Mouse (Mus musculus): ENCODE results near the gene Ndufs6.
A peak's percentile ranks its signal among the peaks of the same experiment; 100 is the strongest.

Gene Ndufs6

DNA sequence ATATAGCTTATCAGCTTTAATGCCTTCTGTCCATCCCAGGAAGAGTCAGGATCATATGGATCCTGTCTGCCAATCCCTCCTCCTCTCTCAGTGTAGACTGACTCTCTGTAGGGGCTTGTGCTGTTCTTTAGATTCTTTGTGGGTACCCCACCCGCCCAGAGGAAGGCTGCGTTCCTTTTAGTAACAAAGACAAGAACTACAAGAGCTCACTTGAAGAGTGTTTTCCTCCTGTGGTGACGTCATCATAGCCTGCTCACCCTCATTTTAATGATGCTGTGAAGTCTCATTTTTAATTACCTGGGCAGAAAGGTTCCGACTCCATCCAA lies 22.3 kb downstream of the Ndufs6 start:
- DNase-seq (ENCODE audit: low read depth, low spot score), result peak; percentile 25

DNA sequence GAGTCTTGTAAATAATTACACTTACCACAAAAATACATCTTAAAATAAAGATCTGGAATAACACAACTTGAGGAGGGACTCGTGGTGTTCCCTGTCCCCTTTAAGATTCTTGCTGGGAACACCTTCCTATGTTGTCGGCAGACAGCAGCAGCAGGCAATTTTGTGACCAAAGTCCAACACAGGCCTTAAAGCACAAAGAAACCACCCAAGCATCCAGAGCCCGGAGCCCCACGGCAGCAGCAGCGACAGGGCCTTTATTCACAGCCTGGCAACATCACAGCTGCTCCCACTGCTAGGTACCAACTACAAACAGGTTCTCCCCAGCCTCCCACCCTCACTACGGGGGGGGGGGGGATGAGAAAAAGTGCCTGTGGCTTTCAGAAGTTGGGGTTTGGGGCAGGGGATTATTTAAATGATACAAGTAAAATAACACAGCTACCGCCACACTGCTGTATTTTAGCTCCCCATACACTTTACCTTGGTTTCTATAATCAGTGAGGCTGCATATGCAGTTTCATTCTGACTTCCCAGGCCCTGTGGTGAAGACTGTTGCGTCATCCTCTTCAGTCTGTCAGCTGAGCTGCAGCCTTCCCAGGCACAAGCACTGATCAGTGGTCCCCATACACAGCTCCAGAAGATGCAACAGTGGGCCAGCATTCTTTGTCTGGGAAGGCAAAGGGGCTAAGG lies 22.8 kb downstream of the Ndufs6 start:
- no peak for DNase-seq (ENCODE audit: low read depth, low spot score)

DNA sequence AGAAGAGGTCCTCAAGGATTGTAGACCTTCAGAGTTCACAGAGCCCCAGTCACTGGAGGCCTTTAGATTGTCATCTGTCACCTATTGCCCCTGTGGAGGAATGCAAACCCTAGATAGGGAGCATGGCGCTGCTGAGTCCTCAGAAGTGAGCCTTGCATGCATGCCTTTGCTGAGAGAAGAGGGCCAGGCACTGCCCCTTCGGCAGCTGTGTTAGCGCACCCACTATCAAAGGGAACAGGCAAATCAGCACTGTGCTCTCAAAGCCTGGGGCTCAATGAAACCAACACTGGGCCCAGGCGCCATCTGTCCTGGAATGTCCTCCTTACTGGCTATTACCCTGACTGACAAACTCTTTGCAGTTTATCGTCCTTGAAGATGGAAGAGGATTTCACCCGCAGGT lies 23.6 kb downstream of the Ndufs6 start:
- no peak for DNase-seq (ENCODE audit: low read depth, low spot score)

DNA sequence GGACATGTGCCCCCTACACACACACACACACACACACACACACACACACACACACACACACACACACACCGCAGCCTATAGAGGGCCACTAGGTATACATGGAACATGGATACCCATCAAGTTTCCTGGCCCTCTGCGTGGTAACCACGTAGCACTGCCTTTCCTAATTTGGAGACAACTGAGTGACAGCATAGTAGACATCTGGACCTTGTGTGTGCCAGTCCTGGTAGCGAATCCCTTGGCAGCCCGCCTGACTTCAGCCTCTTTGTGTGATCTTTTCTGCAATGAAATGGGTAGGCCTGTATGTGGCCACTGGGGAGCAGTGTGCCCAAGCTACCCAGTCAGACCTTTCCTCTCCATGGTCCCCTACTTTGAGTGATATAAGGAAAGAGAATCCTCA lies 29.0 kb downstream of the Ndufs6 start:
- DNase-seq (ENCODE audit: low read depth, low spot score), result no peak

DNA sequence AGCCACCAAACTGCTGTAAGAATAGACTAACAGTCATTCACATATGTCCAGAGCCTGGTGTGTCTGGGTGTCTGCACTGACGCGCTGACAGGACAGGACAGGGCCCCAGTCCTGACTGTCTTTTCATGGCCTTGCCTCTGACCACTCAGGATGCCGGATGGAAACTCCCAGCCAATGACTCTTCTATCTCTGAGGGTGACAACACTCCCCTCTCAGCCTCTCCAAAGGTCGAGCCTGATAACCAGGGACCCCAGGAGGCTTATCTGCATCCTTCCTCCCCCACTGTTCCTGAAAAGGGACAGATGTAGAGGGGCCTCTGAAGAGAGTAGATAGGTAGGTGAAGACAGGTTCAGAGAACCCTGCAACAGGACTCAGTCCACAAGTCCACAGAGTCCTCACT lies 29.6 kb downstream of the Ndufs6 start:
- DNase-seq (ENCODE audit: low read depth, low spot score), result no peak

GRCm38 (mm10) chr13:73291102-73291501 lies 37.2 kb downstream of the Ndufs6 start:
- no peak for DNase-seq (ENCODE audit: low read depth, low spot score)

GRCm38 (mm10) chr13:73290206-73290605 lies 38.1 kb downstream of the Ndufs6 start:
- no peak for DNase-seq (ENCODE audit: low read depth, low spot score)

- no peak for DNase-seq (ENCODE audit: low read depth, low spot score)
Measured at GRCm38 (mm10) chr13:73283534-73283933, 44.8 kb downstream of the Ndufs6 start.

DNA sequence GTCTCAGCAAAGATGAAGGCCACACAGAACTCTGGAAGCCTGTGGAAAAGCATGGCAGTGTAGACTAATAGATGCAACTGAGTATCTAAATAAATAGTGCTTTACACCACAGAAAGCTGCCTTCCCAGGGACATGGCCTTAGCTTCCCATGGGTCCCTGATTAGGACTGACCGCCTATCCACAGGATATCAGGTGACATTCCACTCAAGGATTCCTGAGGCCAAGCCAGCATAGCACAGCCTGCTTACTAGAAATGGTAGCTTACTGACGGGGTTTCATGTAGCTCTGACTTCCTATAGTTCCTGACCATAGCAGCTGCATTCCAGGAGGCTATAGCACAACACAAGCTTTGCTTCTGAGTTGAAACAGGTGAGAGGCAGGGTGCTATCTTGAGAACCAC lies 45.9 kb downstream of the Ndufs6 start:
- DNase-seq (ENCODE audit: low read depth, low spot score), result no peak

DNA sequence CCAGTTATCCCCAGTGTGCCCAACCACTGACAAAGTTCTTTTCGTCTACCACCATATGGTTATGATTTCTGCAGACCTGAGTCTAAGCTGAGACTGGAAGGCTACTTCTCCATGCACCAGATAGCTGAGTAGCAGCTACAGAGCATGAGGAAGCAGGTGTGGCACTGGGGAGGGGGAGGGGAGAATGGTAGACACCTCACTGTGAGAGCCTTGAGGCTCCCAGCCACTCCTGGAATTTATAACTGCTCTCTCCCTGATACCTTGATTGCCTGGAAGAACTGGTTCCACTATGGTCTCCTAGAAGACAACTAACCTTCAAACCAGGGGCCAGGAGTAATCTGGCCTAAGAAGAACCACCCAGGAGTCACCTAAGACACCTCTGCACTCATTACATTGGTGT lies 49.1 kb downstream of the Ndufs6 start:
- DNase-seq (ENCODE audit: low read depth, low spot score), result no peak

DNA sequence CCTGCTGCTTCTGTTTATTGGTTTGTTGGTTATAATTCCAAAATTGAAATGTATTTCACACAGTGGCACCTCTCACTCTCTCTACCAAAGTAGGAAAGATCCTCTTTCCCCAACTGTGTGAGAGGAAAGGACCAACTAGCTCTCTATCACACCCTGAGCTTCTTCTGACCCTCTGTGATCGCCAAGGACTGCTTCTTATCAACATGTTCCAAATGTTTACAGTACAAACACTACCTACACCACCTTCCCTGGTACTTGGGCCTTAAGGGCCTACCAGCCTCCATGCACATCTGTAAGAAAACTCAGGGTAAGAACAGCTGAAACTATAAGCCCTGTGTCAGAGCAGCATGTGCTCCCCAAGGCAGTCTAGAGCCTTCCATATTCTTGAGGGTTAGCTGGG lies 50.5 kb downstream of the Ndufs6 start:
- DNase-seq (ENCODE audit: low read depth, low spot score), result no peak

DNA sequence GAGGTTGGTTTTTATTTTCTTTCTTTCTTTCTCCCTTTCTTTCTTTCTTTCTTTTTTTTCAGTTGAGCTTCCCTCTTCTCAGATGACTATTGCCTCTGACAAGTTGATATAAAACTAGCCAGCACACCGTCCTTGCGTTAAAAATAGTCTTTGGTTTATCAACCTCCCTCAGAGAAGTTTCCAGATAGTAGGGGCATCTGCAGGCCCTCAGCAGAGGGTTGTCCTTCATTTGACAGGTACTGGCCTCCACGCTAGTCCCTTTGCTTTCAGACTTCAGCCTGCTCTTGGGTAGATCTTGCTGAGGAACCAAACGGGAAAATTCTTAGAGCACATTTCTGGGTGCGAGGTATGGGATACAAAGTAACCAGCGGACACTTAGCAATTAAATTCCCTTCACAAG lies 51.0 kb downstream of the Ndufs6 start:
- DNase-seq (ENCODE audit: low read depth, low spot score), result no peak

- no peak for DNase-seq (ENCODE audit: low read depth, low spot score)
Measured at GRCm38 (mm10) chr13:73273536-73273935, 54.8 kb downstream of the Ndufs6 start.

GRCm38 (mm10) chr13:73272794-73273282 lies 55.5 kb downstream of the Ndufs6 start:
- no peak for DNase-seq (ENCODE audit: low read depth, low spot score)

- DNase-seq (ENCODE audit: low read depth, low spot score), result no peak
Measured at GRCm38 (mm10) chr13:73271336-73272242, 56.8 kb downstream of the Ndufs6 start.

- no peak for DNase-seq (ENCODE audit: low read depth, low spot score)
Measured at GRCm38 (mm10) chr13:73270451-73271081, 57.8 kb downstream of the Ndufs6 start.

DNA sequence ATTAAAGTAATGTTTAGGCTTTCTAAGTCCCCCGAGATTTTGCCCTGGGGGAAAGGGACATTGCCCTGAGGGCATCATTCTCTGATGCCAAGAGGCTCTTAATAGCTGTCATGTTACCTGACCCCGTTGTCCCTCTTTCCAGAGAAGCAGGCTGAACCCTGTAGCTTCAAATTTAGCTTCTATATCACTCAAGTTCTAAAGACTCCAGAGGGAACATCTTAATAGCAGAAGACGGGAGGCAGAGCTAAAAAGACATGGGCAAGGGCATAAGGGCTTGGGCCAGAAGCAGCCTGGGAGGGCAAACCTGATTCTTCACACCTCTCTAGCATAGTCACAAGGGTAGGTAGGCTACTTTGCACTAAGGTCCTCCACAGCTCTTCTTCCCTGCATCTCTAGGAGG lies 58.5 kb downstream of the Ndufs6 start:
- no peak for DNase-seq (ENCODE audit: low read depth, low spot score)
